Mouse (Mus musculus): Measurements from ENCODE around the gene Aplp2. TPM values are rescaled to one million over a fixed set of nuclear protein-coding genes. Genes with fewer than 3 reads are reported as not detected.

Gene Aplp2
- total RNA-seq (2021) = 100 to 1,000 TPM; 440 to 478 TPM

- peak; percentile 97 for DNase-seq
Measured at GRCm38 (mm10) chr9:31211690-31212499, at the start of gene Aplp2. Gene Aplp2 (minus strand): TSS chr9:31211815.

- no peak for DNase-seq
Measured at GRCm38 (mm10) chr9:31260219-31260618, 48.6 kb upstream of the Aplp2 start.

- DNase-seq = no peak
Measured at GRCm38 (mm10) chr9:31258237-31258636, 46.6 kb upstream of the Aplp2 start.

- DNase-seq = no peak
Measured at GRCm38 (mm10) chr9:31255953-31256352, 44.3 kb upstream of the Aplp2 start.

- DNase-seq = no peak
Measured at GRCm38 (mm10) chr9:31254697-31255004, 43.0 kb upstream of the Aplp2 start.

- no peak for DNase-seq
Measured at GRCm38 (mm10) chr9:31253866-31254696, 42.5 kb upstream of the Aplp2 start.

GRCm38 (mm10) chr9:31253311-31253734 lies 41.7 kb upstream of the Aplp2 start:
- DNase-seq = no peak

- no peak for DNase-seq
Measured at GRCm38 (mm10) chr9:31252182-31252799, 40.7 kb upstream of the Aplp2 start.

GRCm38 (mm10) chr9:31247447-31248220 lies 36.0 kb upstream of the Aplp2 start:
- no peak for DNase-seq

- DNase-seq = no peak
Measured at GRCm38 (mm10) chr9:31246421-31246820, 34.8 kb upstream of the Aplp2 start.

GRCm38 (mm10) chr9:31245006-31245405 lies 33.4 kb upstream of the Aplp2 start:
- no peak for DNase-seq

GRCm38 (mm10) chr9:31243939-31244333 lies 32.3 kb upstream of the Aplp2 start:
- no peak for DNase-seq

GRCm38 (mm10) chr9:31243306-31243938 lies 31.8 kb upstream of the Aplp2 start:
- DNase-seq = no peak

- no peak for DNase-seq
Measured at GRCm38 (mm10) chr9:31241208-31241699, 29.6 kb upstream of the Aplp2 start.

GRCm38 (mm10) chr9:31240522-31241207 lies 29.1 kb upstream of the Aplp2 start:
- no peak for DNase-seq

GRCm38 (mm10) chr9:31239551-31239950 lies 27.9 kb upstream of the Aplp2 start:
- DNase-seq = no peak

GRCm38 (mm10) chr9:31238526-31238925 lies 26.9 kb upstream of the Aplp2 start:
- no peak for DNase-seq

GRCm38 (mm10) chr9:31236079-31236478 lies 24.5 kb upstream of the Aplp2 start:
- no peak for DNase-seq

- DNase-seq = no peak
Measured at GRCm38 (mm10) chr9:31235489-31235888, 23.9 kb upstream of the Aplp2 start.

GRCm38 (mm10) chr9:31235030-31235429 lies 23.4 kb upstream of the Aplp2 start:
- DNase-seq = no peak

GRCm38 (mm10) chr9:31226541-31226940 lies 14.9 kb upstream of the Aplp2 start:
- no peak for DNase-seq

Data from layer of hippocampus, postnatal 36 days (tissue).